Mouse (Mus musculus): ENCODE data around the gene Rmnd5b. TPM values are rescaled to one million over a fixed set of nuclear protein-coding genes. Genes with fewer than 3 reads are reported as not detected.
A peak's percentile ranks its signal among the peaks of the same experiment; 100 is the strongest.

Rmnd5b gene
- polyA plus RNA-seq, 1 experiment from 2014 or later: 25.1 TPM

GRCm38 (mm10) chr11:51606447-51607095, 29.1 kb downstream of the Rmnd5b start, which contains the start of gene Hnrnpab:
TSS of gene Hnrnpab (minus strand) at chr11:51606847.
- H3K4me1 ChIP-seq (replicated peaks): peaks cover 83% of the 10 kb centered on the region
- WGBS (ENCODE audit: insufficient replicate concordance): under 1% methylated on average over 82 of the region's 91 CpGs

DNA sequence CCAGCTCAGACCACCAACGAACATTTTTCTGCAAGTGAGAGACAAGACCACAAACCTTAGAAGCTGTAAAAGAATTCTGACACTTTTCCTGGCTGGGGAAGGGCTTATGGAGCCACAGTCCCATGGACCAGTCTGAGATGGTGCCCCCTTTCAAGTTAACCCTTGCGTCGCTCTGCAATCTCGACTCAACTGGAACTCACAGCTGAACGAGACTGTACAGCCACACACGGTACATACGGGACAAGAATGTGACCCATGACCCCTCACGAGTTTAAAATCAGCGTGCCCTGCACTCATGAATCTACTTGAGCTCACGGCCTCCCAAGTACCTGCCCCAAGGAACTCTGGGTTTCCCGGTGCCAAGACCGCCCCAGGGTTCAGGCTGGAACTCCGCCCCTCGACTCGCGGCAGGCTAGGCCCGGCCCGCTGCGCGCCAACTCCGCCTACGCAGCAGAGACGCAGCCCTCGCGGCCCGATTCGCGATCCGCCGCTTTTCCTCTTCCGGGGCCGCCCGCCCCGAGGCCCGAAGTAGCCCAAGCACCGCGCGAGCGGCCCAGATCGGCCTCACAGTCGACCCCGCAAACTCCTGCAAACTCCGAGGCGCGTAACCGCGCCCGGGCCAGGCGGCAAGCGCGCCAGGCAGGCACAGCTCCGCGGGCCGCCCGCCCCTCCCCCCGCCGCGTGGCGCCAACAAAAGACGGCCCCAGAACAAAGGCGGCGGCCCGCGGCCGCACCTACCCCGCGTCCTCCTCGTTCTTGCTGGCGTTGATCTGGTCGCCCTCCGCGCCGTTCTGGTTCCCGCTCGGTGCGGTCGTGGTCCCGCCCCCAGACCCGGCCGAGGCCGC, 29.9 kb downstream of the Rmnd5b start:
- Histone ChIP-seq H3K4me1 (replicated peaks) (peaks cover 79% of the 10 kb centered on the region), H3K27ac (peak overlapping the region; percentile 95), H3K4me3 (replicated peaks) (peak overlapping the region; percentile 97), H3K4me2 (peak overlapping the region; percentile 95), H3K9ac (peak overlapping the region; percentile 97), H3K9me3 (replicated peaks) (no peaks in the 10 kb centered on the region), H3K36me3 (peaks cover 49% of the 10 kb centered on the region), H3K27me3 (no peaks in the 10 kb centered on the region)
- DNase-seq (peak; percentile 84), ATAC-seq (ENCODE audit: low read depth) (peak; percentile 73)
- WGBS (ENCODE audit: insufficient replicate concordance): under 1% methylated on average over 80 of the region's 81 CpGs

More at GRCm38 (mm10) chr11:51606447-51607095, 29.1 kb downstream of the Rmnd5b start, which contains the start of gene Hnrnpab:
- Histone ChIP-seq H3K36me3 (peaks cover 41% of the 10 kb centered on the region), H3K27me3 (no peaks in the 10 kb centered on the region), H3K4me2 (peak within 1 kb of the TSS; percentile 95), H3K27ac (peak within 1 kb of the TSS; percentile 95), H3K9ac (peak within 1 kb of the TSS; percentile 97), H3K4me3 (replicated peaks) (peak within 1 kb of the TSS; percentile 97), H3K9me3 (replicated peaks) (no peaks in the 10 kb centered on the region)
- peak; percentile 82 for ATAC-seq (ENCODE audit: low read depth)
- DNase-seq: peak; percentile 96

DNA sequence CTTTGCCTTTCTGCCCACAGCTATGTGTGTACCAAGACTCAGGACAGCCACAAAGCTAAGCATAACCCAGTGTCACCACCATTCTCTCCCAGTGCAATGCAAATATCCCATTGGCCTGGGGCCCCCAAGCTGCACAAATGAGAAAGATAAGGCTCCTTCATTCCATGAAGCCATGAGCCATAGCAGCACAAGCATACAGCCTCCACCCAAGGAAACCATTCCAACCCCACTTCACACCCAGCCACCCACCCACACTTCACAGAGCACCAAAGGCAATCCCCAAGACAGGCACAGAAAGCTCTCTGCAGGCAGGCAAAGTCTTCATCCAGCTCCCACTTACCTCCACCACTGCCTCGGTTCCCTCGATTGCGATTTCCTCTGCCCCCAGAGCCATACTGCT, 33.4 kb downstream of the Rmnd5b start:
- Histone ChIP-seq H3K9ac (peak overlapping the region; percentile 7; the same call in 1 of the 2 replicates), H3K9me3 (replicated peaks) (no peaks in the 10 kb centered on the region), H3K4me3 (replicated peaks) (peak overlapping the region; percentile 9; the same call in 1 of the 2 replicates), H3K4me1 (replicated peaks) (peaks cover 44% of the 10 kb centered on the region), H3K4me2 (peak overlapping the region; percentile 3; the same call in 1 of the 2 replicates), H3K36me3 (peaks cover 85% of the 10 kb centered on the region), H3K27me3 (no peaks in the 10 kb centered on the region), H3K27ac (peak overlapping the region; percentile 10)
- 79% methylated on average over 3 of the region's 3 CpGs for WGBS (ENCODE audit: insufficient replicate concordance)
- DNase-seq (no peak), ATAC-seq (ENCODE audit: low read depth) (no peak)

GRCm38 (mm10) chr11:51597553-51597952, 38.1 kb downstream of the Rmnd5b start:
- H3K4me2 ChIP-seq: no peak overlapping the region
- peaks cover 11% of the 10 kb centered on the region for H3K4me1 ChIP-seq (replicated peaks)
- no peaks in the 10 kb centered on the region for H3K27me3 ChIP-seq
- no peak for DNase-seq
- H3K27ac ChIP-seq: no peak overlapping the region
- no peak for ATAC-seq (ENCODE audit: low read depth)
- 62% methylated on average over 2 of the region's 2 CpGs for WGBS (ENCODE audit: insufficient replicate concordance)
- no peak overlapping the region for H3K9ac ChIP-seq
- no peaks in the 10 kb centered on the region for H3K9me3 ChIP-seq (replicated peaks)
- H3K36me3 ChIP-seq: peaks cover 99% of the 10 kb centered on the region
- H3K4me3 ChIP-seq (replicated peaks): no peak overlapping the region

DNA sequence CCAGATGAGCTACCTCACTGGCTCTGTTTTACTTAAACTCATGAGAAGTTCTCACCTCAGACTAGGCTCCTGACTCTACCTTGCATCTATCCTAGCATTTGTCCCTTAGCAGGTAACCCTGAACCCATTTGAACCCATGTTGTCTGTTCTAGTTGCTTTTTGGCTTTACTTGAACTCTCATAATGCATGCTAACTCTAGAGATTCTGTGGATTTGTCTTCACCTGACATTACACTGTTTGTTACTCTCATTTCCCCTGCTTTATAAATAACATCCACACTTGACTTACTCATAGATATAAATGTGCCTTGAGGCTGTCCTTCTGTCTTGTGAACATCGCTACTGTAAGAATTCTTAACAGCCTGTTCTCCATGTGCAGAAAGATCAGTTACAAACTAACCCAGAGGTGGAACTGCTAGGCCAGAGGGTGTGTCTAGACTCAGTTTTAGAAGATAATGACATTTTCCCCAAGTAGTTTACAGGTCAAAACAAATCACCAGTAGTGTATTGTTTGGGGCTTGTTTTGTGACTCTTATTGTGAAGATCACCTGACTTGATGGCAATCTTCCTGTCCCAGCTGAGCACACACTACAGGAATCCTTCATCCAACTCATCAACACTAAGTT, 40.1 kb downstream of the Rmnd5b start:
- DNase-seq (no peak), ATAC-seq (ENCODE audit: low read depth) (no peak)
- H3K36me3 ChIP-seq: peaks cover 99% of the 10 kb centered on the region
- H3K27ac ChIP-seq: peak overlapping the region; percentile 1; the same call in 1 of the 2 replicates
- no peak overlapping the region for H3K4me3 ChIP-seq (replicated peaks)
- H3K9me3 ChIP-seq (replicated peaks): no peaks in the 10 kb centered on the region
- H3K27me3 ChIP-seq: no peaks in the 10 kb centered on the region
- WGBS (ENCODE audit: insufficient replicate concordance): 76% methylated on average over 1 of the region's 1 CpGs
- H3K4me2 ChIP-seq: no peak overlapping the region
- H3K9ac ChIP-seq: no peak overlapping the region
- no peaks in the 10 kb centered on the region; the same call in 1 of the 2 replicates for H3K4me1 ChIP-seq (replicated peaks)

DNA sequence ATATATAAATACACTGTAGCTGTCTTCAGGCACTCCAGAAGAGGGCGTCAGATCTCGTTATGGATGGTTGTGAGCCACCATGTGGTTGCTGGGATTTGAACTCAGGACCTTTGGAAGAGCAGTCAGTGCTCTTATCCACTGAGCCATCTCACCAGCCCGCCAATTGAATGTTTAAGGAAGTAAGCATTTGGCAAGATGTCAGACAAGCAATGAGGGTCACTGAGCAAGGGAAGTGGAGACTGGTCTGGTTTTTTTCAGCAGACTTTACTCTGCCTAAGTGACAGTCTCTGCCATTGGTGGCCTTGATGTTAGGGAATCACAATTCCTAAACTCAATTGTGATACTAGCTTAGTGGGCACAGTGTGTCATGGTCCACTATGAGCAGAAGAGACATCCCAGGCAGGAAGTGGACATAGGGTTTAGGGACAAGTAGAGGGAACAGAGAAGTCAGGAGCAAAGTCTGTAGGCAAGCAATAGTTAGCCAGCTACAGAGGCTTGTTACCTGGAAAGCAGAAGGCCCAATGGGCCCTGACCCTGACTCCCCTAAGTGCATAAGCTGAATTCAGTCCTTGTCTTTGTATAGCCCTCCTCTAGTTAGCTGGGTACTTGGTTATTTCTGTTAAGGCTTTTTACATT, 40.9 kb downstream of the Rmnd5b start:
- DNase-seq: no peak
- ATAC-seq (ENCODE audit: low read depth): no peak; the same call in 1 of the 2 replicates

GRCm38 (mm10) chr11:51593849-51594248, 41.8 kb downstream of the Rmnd5b start:
- no peak for ATAC-seq (ENCODE audit: low read depth)
- Histone ChIP-seq H3K36me3 (peaks cover 99% of the 10 kb centered on the region), H3K4me1 (replicated peaks) (no peaks in the 10 kb centered on the region; the same call in 1 of the 2 replicates), H3K4me2 (no peak overlapping the region), H3K27ac (no peak overlapping the region), H3K9ac (no peak overlapping the region), H3K27me3 (no peaks in the 10 kb centered on the region), H3K9me3 (replicated peaks) (no peaks in the 10 kb centered on the region), H3K4me3 (replicated peaks) (no peak overlapping the region)
- no peak for DNase-seq
- WGBS (ENCODE audit: insufficient replicate concordance): 88% methylated on average over 6 of the region's 6 CpGs

More for the DNA sequence above, 40.9 kb downstream of the Rmnd5b start:
- Histone ChIP-seq H3K27me3 (no peaks in the 10 kb centered on the region), H3K4me1 (replicated peaks) (no peaks in the 10 kb centered on the region; the same call in 1 of the 2 replicates), H3K27ac (peak overlapping the region; percentile 1; the same call in 1 of the 2 replicates), H3K4me3 (replicated peaks) (no peak overlapping the region), H3K9me3 (replicated peaks) (no peaks in the 10 kb centered on the region), H3K9ac (no peak overlapping the region), H3K36me3 (peaks cover 99% of the 10 kb centered on the region), H3K4me2 (no peak overlapping the region)
- WGBS (ENCODE audit: insufficient replicate concordance): 47% methylated on average over 3 of the region's 3 CpGs

DNA sequence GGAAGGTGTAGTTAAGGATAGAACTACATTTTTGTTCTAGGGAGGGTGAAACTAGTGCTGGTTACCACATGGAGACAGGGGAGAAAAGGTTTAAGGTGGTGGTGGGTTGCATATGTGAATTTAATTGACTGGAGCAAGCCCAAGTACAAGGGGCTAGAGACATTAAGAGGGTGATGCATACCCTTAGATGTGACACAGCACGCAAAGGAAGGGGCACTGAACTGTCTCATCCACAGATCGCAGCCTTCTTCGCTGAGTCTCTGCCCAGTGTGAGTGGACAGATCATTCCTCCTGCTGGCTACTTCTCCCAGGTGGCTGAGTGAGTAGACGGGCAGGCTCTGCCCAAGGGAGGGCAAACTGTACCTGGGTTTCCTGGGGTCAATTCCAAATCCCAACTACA, 42.3 kb downstream of the Rmnd5b start:
- Histone ChIP-seq H3K9ac (no peak overlapping the region), H3K4me1 (replicated peaks) (no peaks in the 10 kb centered on the region; the same call in 1 of the 2 replicates), H3K27ac (no peak overlapping the region), H3K36me3 (peaks cover 99% of the 10 kb centered on the region), H3K27me3 (no peaks in the 10 kb centered on the region), H3K4me2 (no peak overlapping the region), H3K9me3 (replicated peaks) (no peaks in the 10 kb centered on the region), H3K4me3 (replicated peaks) (no peak overlapping the region)
- WGBS (ENCODE audit: insufficient replicate concordance): 95% methylated on average over 4 of the region's 4 CpGs
- DNase-seq (no peak), ATAC-seq (ENCODE audit: low read depth) (no peak)

DNA sequence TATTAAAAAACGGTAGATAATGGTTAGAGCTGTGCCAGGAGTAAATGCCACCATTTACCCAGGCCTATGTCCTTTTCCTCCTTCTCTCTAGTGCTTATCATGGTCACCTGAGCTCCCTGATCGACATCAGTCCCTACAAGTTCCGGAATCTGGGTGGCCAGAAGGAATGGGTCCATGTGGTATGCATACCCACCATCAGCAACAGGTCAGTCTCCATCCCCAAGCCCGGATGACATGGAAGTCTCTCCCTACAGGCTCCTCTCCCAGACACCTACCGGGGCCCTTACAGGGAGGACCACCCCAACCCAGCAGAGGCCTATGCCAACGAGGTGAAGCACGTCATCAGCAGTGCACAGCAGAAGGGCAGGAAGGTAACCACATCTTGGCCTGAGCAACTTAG, 43.8 kb downstream of the Rmnd5b start:
- Histone ChIP-seq H3K27me3 (no peaks in the 10 kb centered on the region), H3K4me1 (replicated peaks) (peaks cover 9% of the 10 kb centered on the region), H3K27ac (no peak overlapping the region), H3K4me2 (no peak overlapping the region), H3K9me3 (replicated peaks) (no peaks in the 10 kb centered on the region), H3K36me3 (peaks cover 99% of the 10 kb centered on the region), H3K4me3 (replicated peaks) (no peak overlapping the region), H3K9ac (no peak overlapping the region)
- DNase-seq (no peak), ATAC-seq (ENCODE audit: low read depth) (no peak)
- WGBS (ENCODE audit: insufficient replicate concordance): 83% methylated on average over 7 of the region's 7 CpGs

DNA sequence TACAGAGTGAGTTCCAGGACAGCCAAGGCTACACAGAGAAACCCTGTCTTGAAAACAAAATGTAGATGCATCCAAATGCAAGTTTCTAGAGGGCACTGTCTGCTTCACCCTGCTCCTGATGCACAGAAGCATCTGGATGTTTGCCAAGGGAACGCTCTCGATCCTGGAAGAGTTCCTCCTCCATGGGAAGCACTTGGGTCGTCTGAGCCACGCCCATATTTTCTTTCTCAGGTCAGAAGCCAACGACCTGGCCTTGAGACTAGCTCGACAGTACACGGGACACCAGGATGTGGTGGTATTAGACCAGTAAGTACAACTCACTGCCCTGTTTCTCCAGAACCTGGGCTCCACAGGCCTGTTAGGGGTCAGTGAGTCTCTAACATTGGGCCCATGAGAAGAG, 44.5 kb downstream of the Rmnd5b start:
- H3K27me3 ChIP-seq: no peaks in the 10 kb centered on the region
- peaks cover 99% of the 10 kb centered on the region for H3K36me3 ChIP-seq
- no peak overlapping the region for H3K9ac ChIP-seq
- peaks cover 16% of the 10 kb centered on the region for H3K4me1 ChIP-seq (replicated peaks)
- no peak for ATAC-seq (ENCODE audit: low read depth)
- H3K9me3 ChIP-seq (replicated peaks): no peaks in the 10 kb centered on the region
- no peak overlapping the region for H3K4me3 ChIP-seq (replicated peaks)
- no peak for DNase-seq
- 0 out of 2 replicates have a peak overlapping the region, but pooled peaks have one; percentile 10 for H3K27ac ChIP-seq
- 75% methylated on average over 7 of the region's 7 CpGs for WGBS (ENCODE audit: insufficient replicate concordance)
- no peak overlapping the region for H3K4me2 ChIP-seq

GRCm38 (mm10) chr11:51590002-51590401, 45.7 kb downstream of the Rmnd5b start:
- Histone ChIP-seq H3K27me3 (no peaks in the 10 kb centered on the region), H3K27ac (no peak overlapping the region), H3K4me2 (no peak overlapping the region), H3K9ac (no peak overlapping the region), H3K36me3 (peaks cover 94% of the 10 kb centered on the region), H3K9me3 (replicated peaks) (no peaks in the 10 kb centered on the region), H3K4me1 (replicated peaks) (peaks cover 28% of the 10 kb centered on the region), H3K4me3 (replicated peaks) (no peak overlapping the region)
- ATAC-seq (ENCODE audit: low read depth) (no peak), DNase-seq (no peak)
